Mouse (Mus musculus) MEL-GATA-1-ER (cell line): ENCODE results near the gene Fam98a.

ENCODE experiments used
- DNase-seq: peaks from one replicate; pipeline ENCODE4 v3.0.0-alpha.2; 2012; ENCODE audit warnings: low read depth; ENCODE audit errors: extremely low read depth

Fam98a gene

DNA sequence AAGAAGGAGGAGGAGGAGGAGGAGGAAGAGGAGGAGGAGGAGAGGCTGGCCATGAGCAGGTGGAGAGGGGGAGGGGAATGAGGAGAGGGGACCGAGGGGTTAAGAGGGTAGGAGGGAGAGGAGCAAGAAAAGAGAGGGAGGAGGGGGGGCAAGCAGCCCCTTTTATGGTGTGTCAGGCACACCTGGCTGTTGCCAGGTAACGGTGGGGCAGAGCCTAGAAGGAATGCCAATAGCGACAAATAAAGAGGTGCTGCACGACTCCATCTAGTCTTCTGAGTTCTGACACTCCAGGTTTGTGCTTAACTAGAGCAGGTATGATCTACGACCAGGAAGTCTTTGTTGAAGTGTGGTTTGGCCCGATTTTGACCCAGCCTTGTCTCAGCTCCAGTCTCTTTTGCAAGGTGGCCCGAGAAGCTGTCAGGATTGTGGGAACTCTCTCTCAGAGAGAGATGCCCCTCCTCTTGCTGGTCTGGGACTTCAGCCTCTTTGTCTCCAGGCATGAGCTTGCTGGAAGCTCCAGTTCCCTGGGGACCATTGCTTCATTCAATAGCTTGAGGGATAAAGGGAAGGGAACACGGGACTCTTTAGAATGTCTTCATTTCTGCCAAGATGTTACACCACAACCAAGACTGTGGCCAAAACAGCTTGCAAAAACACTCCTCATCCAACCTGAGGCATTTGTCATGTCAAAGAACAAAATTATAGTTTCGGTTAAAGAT, 29.2 kb downstream of the Fam98a start:
- no peak for DNase-seq

DNA sequence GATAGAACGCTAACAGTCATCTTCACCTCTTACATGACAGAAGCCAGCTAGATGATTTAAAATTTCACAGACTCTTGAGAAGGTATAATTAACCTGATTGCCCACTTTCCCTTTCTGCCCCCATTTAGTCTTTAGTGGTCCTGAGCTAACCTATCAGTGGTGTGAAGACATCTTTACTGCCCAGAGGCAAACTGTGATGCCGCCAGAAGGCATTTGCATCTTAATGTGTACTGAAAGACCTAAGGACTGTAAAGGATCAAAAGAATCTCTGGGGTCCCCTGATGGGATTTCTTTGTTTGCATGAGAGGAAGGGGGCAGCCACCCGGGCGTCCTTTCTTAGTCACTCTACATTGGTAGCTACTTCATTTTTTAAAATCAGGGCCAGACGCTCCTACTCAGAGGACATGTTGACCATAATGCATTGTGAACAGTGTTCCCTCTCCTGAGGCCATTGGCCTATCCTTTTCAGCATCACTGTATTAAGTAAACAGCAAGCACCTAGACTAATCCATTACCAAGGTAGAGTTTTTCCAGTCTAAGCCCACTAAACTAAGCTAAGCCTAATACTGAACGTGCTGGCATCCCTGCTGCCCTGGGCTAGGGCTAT, 30.4 kb downstream of the Fam98a start:
- DNase-seq: no peak

GRCm38 (mm10) chr17:75519239-75519900, 32.4 kb downstream of the Fam98a start:
- DNase-seq: no peak

DNA sequence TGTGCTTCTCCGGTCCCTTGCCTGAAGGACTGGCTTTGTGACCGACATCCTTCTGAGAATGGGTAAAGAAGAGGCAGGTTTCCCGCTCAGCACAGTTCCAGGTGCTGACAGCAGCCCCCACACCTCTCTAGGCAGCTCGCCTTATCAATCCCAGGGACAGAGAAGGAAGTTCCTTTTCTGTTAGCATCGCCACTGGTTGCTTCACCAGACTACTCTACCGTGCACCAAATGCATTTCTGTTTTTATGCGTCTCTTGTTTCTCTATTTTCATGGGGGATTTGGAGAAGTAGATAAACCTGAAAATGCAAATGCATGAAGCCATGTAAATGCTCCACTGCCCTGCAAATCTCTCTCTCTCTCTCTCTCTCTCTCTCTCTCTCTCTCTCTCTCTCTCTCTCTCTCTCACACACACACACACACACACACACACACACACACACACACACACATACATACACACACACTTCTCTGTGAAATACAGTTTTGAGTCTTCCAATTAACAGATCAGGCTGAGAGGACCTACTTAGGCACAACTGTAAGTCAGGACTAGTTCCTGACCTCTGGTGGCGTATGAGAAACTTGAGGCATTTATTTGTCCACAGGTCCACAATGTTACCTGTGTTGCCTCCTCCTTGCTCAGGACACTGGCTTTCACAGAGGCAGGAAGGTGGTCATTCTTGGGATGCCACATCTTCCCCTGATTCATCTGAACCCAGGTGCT, 33.4 kb downstream of the Fam98a start:
- DNase-seq: peak; percentile 60

- DNase-seq: no peak
Observed at GRCm38 (mm10) chr17:75516591-75516990, 35.2 kb downstream of the Fam98a start.

- DNase-seq: no peak
Observed at GRCm38 (mm10) chr17:75509257-75509656, 42.5 kb downstream of the Fam98a start.

GRCm38 (mm10) chr17:75506708-75507641, 44.8 kb downstream of the Fam98a start:
- DNase-seq: no peak

- DNase-seq: no peak
Observed at GRCm38 (mm10) chr17:75506097-75506675, 45.6 kb downstream of the Fam98a start.

GRCm38 (mm10) chr17:75505053-75505452, 46.7 kb downstream of the Fam98a start:
- no peak for DNase-seq

GRCm38 (mm10) chr17:75503031-75503430, 48.7 kb downstream of the Fam98a start:
- DNase-seq: no peak

DNA sequence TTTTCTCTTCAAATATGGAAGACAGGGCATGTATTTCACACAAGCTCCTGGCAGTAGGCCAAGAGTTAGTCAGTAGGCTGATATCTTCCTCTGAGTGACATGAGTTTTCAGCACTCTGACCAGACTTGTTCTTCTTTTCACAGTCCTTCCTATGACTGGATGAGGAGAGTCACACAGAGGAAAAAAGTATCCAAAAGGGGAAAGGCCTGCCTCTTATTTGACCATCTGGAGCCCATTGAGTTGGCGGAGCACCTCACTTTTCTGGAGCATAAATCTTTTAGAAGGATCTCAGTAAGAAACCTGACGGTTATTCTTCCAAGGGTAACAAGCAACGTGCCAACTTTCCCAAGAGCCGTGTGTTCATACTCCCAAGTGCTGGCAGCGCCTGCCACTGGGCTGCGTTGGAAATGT, 53.5 kb downstream of the Fam98a start:
- peak; percentile 16 for DNase-seq

DNA sequence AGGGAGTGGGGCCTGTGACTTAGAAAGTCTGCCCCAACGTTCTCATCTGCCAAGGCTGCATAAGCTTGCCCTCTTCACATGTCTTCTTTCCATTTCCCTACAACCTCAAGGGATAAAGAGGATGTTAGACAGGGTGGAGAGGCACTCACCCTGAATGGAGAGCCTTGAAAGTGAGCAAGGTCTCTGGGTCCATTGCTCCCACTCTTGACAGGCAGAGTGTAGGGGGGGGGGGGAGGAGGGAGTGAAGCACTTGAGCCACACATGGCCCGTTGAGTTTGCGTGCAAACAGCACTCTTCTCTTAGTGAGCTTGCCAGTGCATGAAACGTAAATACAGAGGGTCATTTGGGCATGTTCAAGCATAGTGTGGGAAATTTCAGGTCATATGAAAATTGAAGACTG, 56.5 kb downstream of the Fam98a start:
- DNase-seq: no peak
